Mouse (Mus musculus) MEL (cell line): ENCODE results near the gene Recql5. TPM values are rescaled to one million over a fixed set of nuclear protein-coding genes. Genes with fewer than 3 reads are reported as not detected.

Experiments used
- DNase-seq: peaks from one replicate; pipeline ENCODE4 v3.0.0; 2011; ENCODE audit warnings: low read depth, low spot score
- H3K27ac ChIP-seq: 2 replicates; pipeline ENCODE4 v1.5.1; 2012; ENCODE audit warnings: low read depth, mild to moderate bottlenecking, control low read depth, low read length, moderate library complexity; ENCODE audit not compliant: control insufficient read depth
- H3K27me3 ChIP-seq, 2 experiments: fragments of 150-350 bp in 1 of 2; sonication (generic) in 1 of 2; 2 replicates each; pipeline ENCODE4 v1.6.1; 2012; ENCODE audit warnings: low read length in 2 of 2, mild to moderate bottlenecking in 2 of 2, improper control_type of control experiment in 1 of 2, moderate library complexity in 1 of 2; ENCODE audit not compliant: insufficient read depth in 2 of 2, control insufficient read depth in 1 of 2
- H3K36me3 ChIP-seq, 2 experiments: 2 replicates each; pipeline ENCODE4 v1.6.1; 2012 to 2014; ENCODE audit warnings: low read length in 2 of 2, improper control_type of control experiment in 1 of 2, inconsistent platforms in 1 of 2, mild to moderate bottlenecking in 1 of 2; ENCODE audit not compliant: insufficient read depth in 2 of 2, control insufficient read depth in 1 of 2
- H3K4me1 ChIP-seq, 2 experiments: fragments of 150-350 bp in 1 of 2; sonication (generic) in 1 of 2; 2 replicates each; pipeline ENCODE4 v1.6.1; 2012; ENCODE audit warnings: low read length in 2 of 2, improper control_type of control experiment in 1 of 2, mild to moderate bottlenecking in 1 of 2; ENCODE audit not compliant: insufficient read depth in 2 of 2, control insufficient read depth in 1 of 2
- H3K4me3 ChIP-seq, 2 experiments: fragments of 150-350 bp in 1 of 2; sonication (generic) in 1 of 2; 2 replicates each; pipeline ENCODE4 v1.5.1; 2012; ENCODE audit warnings: low read depth in 2 of 2, low read length in 2 of 2, mild to moderate bottlenecking in 2 of 2, moderate library complexity in 2 of 2, control low read depth in 1 of 2, improper control_type of control experiment in 1 of 2; ENCODE audit not compliant: control insufficient read depth in 1 of 2, insufficient read depth in 1 of 2
- H3K79me2 ChIP-seq: 2 replicates; pipeline ENCODE4 v1.6.1; 2012; ENCODE audit warnings: mild to moderate bottlenecking, low read length, moderate library complexity; ENCODE audit not compliant: control insufficient read depth, poor library complexity, insufficient read depth
- H3K9ac ChIP-seq: 2 replicates; pipeline ENCODE4 v1.6.1; 2012; ENCODE audit warnings: low read depth, mild to moderate bottlenecking, control low read depth, low read length, moderate library complexity; ENCODE audit not compliant: control insufficient read depth, poor library complexity, severe bottlenecking
- H3K9me3 ChIP-seq: fragments of 150-350 bp; sonication (generic); replicated peaks from 2 replicates; pipeline ENCODE4 v1.6.1; 2012; ENCODE audit warnings: mild to moderate bottlenecking, low read length, improper control_type of control experiment, moderate library complexity; ENCODE audit not compliant: insufficient read depth
- CHD1 ChIP-seq: IDR thresholded peaks from 2 replicates; pipeline ENCODE4 v1.6.1; 2012; ENCODE audit warnings: low read depth, mild to moderate bottlenecking, inconsistent platforms, low read length, improper control_type of control experiment
- CHD2 ChIP-seq: IDR thresholded peaks from 2 replicates; pipeline ENCODE4 v1.6.1; 2011; ENCODE audit warnings: low read length, improper control_type of control experiment
- CTCF ChIP-seq, 3 experiments: IDR thresholded peaks in 2 of 3; conservative IDR thresholded peaks in 1 of 3; 2 replicates each; pipeline ENCODE4 v1.5.1; 2011 to 2012; ENCODE audit warnings: low read length in 3 of 3, low read depth in 2 of 3, mild to moderate bottlenecking in 2 of 3, improper control_type of control experiment in 1 of 3, inconsistent platforms in 1 of 3, mixed read lengths in 1 of 3, moderate library complexity in 1 of 3; ENCODE audit not compliant: control insufficient read depth in 1 of 3, insufficient read depth in 1 of 3, poor library complexity in 1 of 3, severe bottlenecking in 1 of 3
- KAT2A ChIP-seq: conservative IDR thresholded peaks from 2 replicates; pipeline ENCODE4 v1.6.1; 2012; ENCODE audit warnings: low read depth, low read length, improper control_type of control experiment, inconsistent platforms
- MAX ChIP-seq: IDR thresholded peaks from 2 replicates; pipeline ENCODE4 v1.6.1; 2011; ENCODE audit warnings: low read length, improper control_type of control experiment
- MEF2A ChIP-seq: IDR thresholded peaks from 2 replicates; pipeline ENCODE4 v1.6.1; 2014; ENCODE audit warnings: low read depth, mild to moderate bottlenecking, inconsistent platforms, low read length, improper control_type of control experiment; ENCODE audit not compliant: poor library complexity, insufficient replicate concordance, severe bottlenecking; ENCODE audit errors: extremely low read depth
- MYB ChIP-seq: IDR thresholded peaks from 2 replicates; pipeline ENCODE4 v1.6.1; 2011; ENCODE audit warnings: mild to moderate bottlenecking, low read depth, low read length, improper control_type of control experiment
- POLR2AphosphoS5 ChIP-seq: IDR thresholded peaks from 2 replicates; pipeline ENCODE4 v1.6.1; 2012; ENCODE audit warnings: low read depth, borderline replicate concordance, mild to moderate bottlenecking, inconsistent platforms, low read length, moderate library complexity, mixed read lengths
- RAD21 ChIP-seq: IDR thresholded peaks from 2 replicates; pipeline ENCODE4 v1.6.1; 2011; ENCODE audit warnings: mild to moderate bottlenecking, low read depth, low read length, improper control_type of control experiment
- TAL1 ChIP-seq: IDR thresholded peaks from 2 replicates; pipeline ENCODE4 v1.6.1; 2012; ENCODE audit warnings: mild to moderate bottlenecking, inconsistent platforms, low read length, moderate library complexity, mixed read lengths
- TBP ChIP-seq: IDR thresholded peaks from 2 replicates; pipeline ENCODE4 v1.8.0; 2011; ENCODE audit warnings: low read depth, low read length, improper control_type of control experiment
- USF2 ChIP-seq, 2 experiments: IDR thresholded peaks; 2 replicates each; pipeline ENCODE4 v1.6.1; 2011 to 2012; ENCODE audit warnings: improper control_type of control experiment in 2 of 2, low read length in 2 of 2, borderline replicate concordance in 1 of 2, inconsistent platforms in 1 of 2, low read depth in 1 of 2, mild to moderate bottlenecking in 1 of 2; ENCODE audit not compliant: insufficient read depth in 1 of 2
- ZNF384 ChIP-seq: IDR thresholded peaks from 2 replicates; pipeline ENCODE4 v1.6.1; 2012; ENCODE audit warnings: low read depth, mild to moderate bottlenecking, inconsistent platforms, low read length, improper control_type of control experiment
- polyA plus RNA-seq, 2 experiments: library from polyadenylated mRNA; stranded (reverse) in 1 of 2; unstranded in 1 of 2; fragments of >175 nt in 1 of 2; fragments of >200 nt in 1 of 2; gene quantifications; 2 replicates each; pipeline versions ENCODE4 v1.2.1 to v1.2.4; 2012; ENCODE audit warnings: low replicate concordance in 2 of 2, low read depth in 1 of 2; ENCODE audit not compliant: insufficient read length in 2 of 2, insufficient read depth in 1 of 2, missing spikeins in 1 of 2
- total RNA-seq: library from RNA; depleted of rRNA; stranded (reverse); fragments of 300-350 nt; gene quantifications from 2 replicates; pipeline ENCODE4 v1.2.3, GENCODE M21; 2012

The Recql5 gene
- total and polyA plus RNA-seq, 3 experiments: 20.3 to 21.5 TPM; not detected in 1

- peaks cover 0 to 11% of the 10 kb centered on the region in 2 experiments; a peak in 1 of 4 replicates for H3K4me1 ChIP-seq
- H3K4me3 ChIP-seq: no peak overlapping the region
- H3K9ac ChIP-seq: no peak overlapping the region
- peaks cover 0 to 3% of the 10 kb centered on the region in 2 experiments; a peak in 2 of 4 replicates for H3K36me3 ChIP-seq
- peak; percentile 74 to 87 (median 82) for TF ChIP-seq CTCF (IDR thresholded peaks at IDR 0.05 in 2 of 3, conservative IDR thresholded peaks at IDR 0.05 in 1 of 3; ENCODE audit: control insufficient read depth in 1 of 3, insufficient read depth in 1 of 3, low read depth in 2 of 3, low read length in 3 of 3, poor library complexity in 1 of 3, severe bottlenecking in 1 of 3)
- no peak for TF ChIP-seq MEF2A
- TF ChIP-seq POLR2AphosphoS5: no peak
- no peak for TF ChIP-seq MYB
- no peak for TF ChIP-seq KAT2A
- H3K9me3 ChIP-seq: no peaks in the 10 kb centered on the region
- DNase-seq: peak; percentile 87
- no peaks in the 10 kb centered on the region for H3K27me3 ChIP-seq
- no peaks in the 10 kb centered on the region for H3K79me2 ChIP-seq
- no peak overlapping the region for H3K27ac ChIP-seq
Observed at GRCm38 (mm10) chr11:115920110-115920818, 13.0 kb downstream of the Recql5 start.

GRCm38 (mm10) chr11:115919073-115919472 lies 14.2 kb downstream of the Recql5 start:
- H3K36me3 ChIP-seq: peaks cover 0 to 3% of the 10 kb centered on the region in 2 experiments; a peak in 2 of 4 replicates
- H3K9me3 ChIP-seq: no peaks in the 10 kb centered on the region
- no peak for DNase-seq
- H3K4me3 ChIP-seq: no peak overlapping the region
- no peak overlapping the region for H3K9ac ChIP-seq
- TF ChIP-seq CHD1 (no peak), MEF2A (no peak), RAD21 (no peak), ZNF384 (no peak), CHD2 (no peak), MAX (no peak), USF2 (IDR thresholded peaks at IDR 0.05; ENCODE audit: borderline replicate concordance in 1 of 2, insufficient read depth in 1 of 2, low read depth in 1 of 2, low read length in 2 of 2) (no peak), POLR2AphosphoS5 (no peak), TAL1 (no peak), TBP (no peak)
- TF ChIP-seq, all 39 proteins: peak for 0
- H3K27me3 ChIP-seq: no peaks in the 10 kb centered on the region
- no peak overlapping the region for H3K27ac ChIP-seq
- H3K79me2 ChIP-seq: no peaks in the 10 kb centered on the region
- H3K4me1 ChIP-seq: peaks cover 0 to 11% of the 10 kb centered on the region in 2 experiments; a peak in 1 of 4 replicates
